Mouse (Mus musculus): ENCODE measurements around the gene Nfyc. TPM values are rescaled to one million over a fixed set of nuclear protein-coding genes. Genes with fewer than 3 reads are reported as not detected.
A peak's percentile ranks its signal among the peaks of the same experiment; 100 is the strongest.

Gene Nfyc
- 74.4 and 75.3 TPM in 2 replicates for polyA plus RNA-seq (2015; fragmentation: Nextera tagmentation; extraction: Ambion mirVana)

DNA sequence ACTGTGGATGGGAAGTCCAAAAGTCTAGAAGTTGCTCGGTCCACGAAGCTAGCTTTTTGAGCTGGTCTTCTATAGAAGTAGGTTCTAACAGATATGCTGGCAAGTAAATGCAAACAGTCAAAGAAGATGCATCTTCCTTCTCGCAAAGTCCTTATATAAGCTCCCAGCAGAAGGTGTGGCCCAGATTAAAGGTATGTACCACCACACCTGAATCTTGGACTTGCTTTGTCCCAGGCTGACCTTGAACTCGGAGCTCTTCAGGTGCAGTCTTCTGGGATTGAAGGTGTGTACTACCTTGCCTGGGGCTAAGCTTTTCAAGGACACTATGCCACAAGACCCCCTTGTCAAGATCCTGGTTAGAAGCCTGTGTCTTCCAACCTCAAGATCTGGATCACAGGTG lies at the start of gene Nfyc:
Nfyc (minus strand) TSS at position 101 of the 400 bp plus-strand sequence.
- H3K9ac ChIP-seq (ENCODE audit: low read depth, low read length): no peak within 1 kb of the TSS
- H3K4me2 ChIP-seq (ENCODE audit: low read length): no peak within 1 kb of the TSS
- H3K4me3 ChIP-seq (ENCODE audit: low read depth, low read length): no peak within 1 kb of the TSS
- H3K36me3 ChIP-seq (ENCODE audit: control insufficient read depth, insufficient read depth, low read length): no peaks in the 10 kb centered on the region
- no peak within 1 kb of the TSS for H3K27ac ChIP-seq (ENCODE audit: low read length)
- H3K9me3 ChIP-seq (replicated peaks; ENCODE audit: control insufficient read depth, low read length, poor library complexity, severe bottlenecking): no peaks in the 10 kb centered on the region
- ATAC-seq: no peak
- no peaks in the 10 kb centered on the region for H3K27me3 ChIP-seq (ENCODE audit: control insufficient read depth, insufficient read depth, low read depth, low read length)
- WGBS: 88% methylated on average over 4 of the region's 4 CpGs
- no peaks in the 10 kb centered on the region for H3K4me1 ChIP-seq (ENCODE audit: control insufficient read depth, insufficient read depth, low read length)

DNA sequence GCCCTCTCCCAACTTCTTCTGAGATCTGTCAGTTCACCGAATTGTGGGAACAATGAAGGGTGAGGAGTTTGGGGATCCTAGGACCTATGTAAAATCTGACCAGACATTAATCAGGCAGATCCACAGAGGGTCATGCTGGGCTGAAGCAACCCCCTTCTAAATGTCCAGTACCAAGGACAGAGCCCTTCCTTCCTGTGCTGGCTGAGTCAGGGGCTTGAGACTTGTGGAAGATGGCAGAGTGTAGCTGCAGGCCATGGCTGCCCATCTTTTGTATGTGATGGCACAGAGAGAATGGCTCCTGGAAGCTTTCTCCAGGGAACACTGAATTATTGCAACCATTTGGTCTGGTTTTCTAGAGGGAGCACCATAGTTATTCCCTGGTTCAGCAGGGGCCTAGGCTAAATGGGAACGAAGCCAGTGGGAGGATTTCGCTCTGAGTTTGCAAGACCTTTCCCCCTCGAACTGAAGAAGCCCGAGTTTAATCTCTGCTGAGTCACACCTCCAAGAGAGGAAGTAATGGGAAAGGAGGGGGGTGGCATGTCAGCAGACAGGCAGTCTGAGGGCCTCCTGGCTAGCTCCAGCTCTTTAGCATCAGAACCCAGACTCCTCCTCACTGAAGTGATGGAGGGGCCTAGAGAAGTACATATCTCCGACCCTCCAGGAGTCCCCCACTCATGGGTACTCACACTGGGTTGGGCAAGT lies 49.5 kb upstream of the Nfyc start:
- ATAC-seq: no peak
- Histone ChIP-seq H3K4me2 (ENCODE audit: low read length) (no peak overlapping the region), H3K9ac (ENCODE audit: low read depth, low read length) (no peak overlapping the region), H3K4me1 (ENCODE audit: control insufficient read depth, insufficient read depth, low read length) (peaks cover 15% of the 10 kb centered on the region), H3K27ac (ENCODE audit: low read length) (no peak overlapping the region), H3K4me3 (ENCODE audit: low read depth, low read length) (no peak overlapping the region), H3K9me3 (replicated peaks; ENCODE audit: control insufficient read depth, low read length, poor library complexity, severe bottlenecking) (no peaks in the 10 kb centered on the region), H3K36me3 (ENCODE audit: control insufficient read depth, insufficient read depth, low read length) (no peaks in the 10 kb centered on the region), H3K27me3 (ENCODE audit: control insufficient read depth, insufficient read depth, low read depth, low read length) (no peaks in the 10 kb centered on the region)
- WGBS: 48% methylated on average over 6 of the region's 6 CpGs

DNA sequence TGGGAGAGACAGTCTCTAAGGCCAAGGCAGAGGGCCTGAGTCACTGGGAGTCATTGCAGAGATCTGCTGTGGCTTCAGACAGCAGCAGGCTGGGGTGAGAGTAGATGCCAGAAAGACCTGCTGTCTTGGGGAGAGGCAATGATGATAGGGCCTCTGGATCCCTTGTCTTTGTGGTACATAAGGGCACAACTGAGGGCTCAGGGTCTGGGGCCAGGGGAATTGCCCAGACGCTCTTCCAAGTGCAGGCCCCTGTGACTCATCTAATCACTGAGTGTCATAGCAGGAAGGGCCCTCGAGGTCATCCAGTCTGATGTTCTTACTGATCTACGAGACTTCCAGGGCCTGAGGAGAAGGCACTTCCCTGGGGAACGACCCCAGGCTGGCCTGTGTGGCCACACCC lies 48.0 kb upstream of the Nfyc start:
- ATAC-seq: no peak
- Histone ChIP-seq H3K9ac (ENCODE audit: low read depth, low read length) (no peak overlapping the region), H3K27me3 (ENCODE audit: control insufficient read depth, insufficient read depth, low read depth, low read length) (no peaks in the 10 kb centered on the region), H3K4me2 (ENCODE audit: low read length) (no peak overlapping the region), H3K4me1 (ENCODE audit: control insufficient read depth, insufficient read depth, low read length) (peaks cover 13% of the 10 kb centered on the region), H3K36me3 (ENCODE audit: control insufficient read depth, insufficient read depth, low read length) (no peaks in the 10 kb centered on the region), H3K27ac (ENCODE audit: low read length) (no peak overlapping the region), H3K4me3 (ENCODE audit: low read depth, low read length) (no peak overlapping the region), H3K9me3 (replicated peaks; ENCODE audit: control insufficient read depth, low read length, poor library complexity, severe bottlenecking) (no peaks in the 10 kb centered on the region)
- 54% methylated on average over 4 of the region's 4 CpGs for WGBS

DNA sequence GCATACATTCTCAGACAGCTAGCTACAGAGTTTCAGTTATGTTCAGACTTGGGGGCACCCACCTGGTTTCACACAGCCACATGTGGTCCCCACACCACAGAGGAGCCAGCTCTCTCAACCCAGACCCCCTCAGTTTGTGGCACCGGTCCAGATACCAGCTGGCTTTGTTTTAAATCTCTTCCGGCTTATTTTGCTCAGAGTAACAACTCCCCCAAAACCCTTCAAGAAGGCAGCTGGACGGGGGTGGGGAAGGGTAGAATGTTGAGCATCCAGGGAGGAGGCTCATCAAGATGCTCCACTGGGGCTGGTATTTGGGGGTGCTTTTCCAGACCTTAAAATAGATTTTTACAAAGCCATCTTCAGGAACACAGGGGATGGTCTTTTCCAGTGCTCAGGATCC lies 47.4 kb upstream of the Nfyc start:
- no peaks in the 10 kb centered on the region for H3K36me3 ChIP-seq (ENCODE audit: control insufficient read depth, insufficient read depth, low read length)
- H3K27ac ChIP-seq (ENCODE audit: low read length): no peak overlapping the region
- H3K4me1 ChIP-seq (ENCODE audit: control insufficient read depth, insufficient read depth, low read length): peaks cover 13% of the 10 kb centered on the region
- no peak for ATAC-seq
- no peaks in the 10 kb centered on the region for H3K9me3 ChIP-seq (replicated peaks; ENCODE audit: control insufficient read depth, low read length, poor library complexity, severe bottlenecking)
- no peaks in the 10 kb centered on the region for H3K27me3 ChIP-seq (ENCODE audit: control insufficient read depth, insufficient read depth, low read depth, low read length)
- WGBS: 62% methylated on average over 3 of the region's 3 CpGs
- no peak overlapping the region for H3K4me3 ChIP-seq (ENCODE audit: low read depth, low read length)
- H3K4me2 ChIP-seq (ENCODE audit: low read length): no peak overlapping the region
- no peak overlapping the region for H3K9ac ChIP-seq (ENCODE audit: low read depth, low read length)

DNA sequence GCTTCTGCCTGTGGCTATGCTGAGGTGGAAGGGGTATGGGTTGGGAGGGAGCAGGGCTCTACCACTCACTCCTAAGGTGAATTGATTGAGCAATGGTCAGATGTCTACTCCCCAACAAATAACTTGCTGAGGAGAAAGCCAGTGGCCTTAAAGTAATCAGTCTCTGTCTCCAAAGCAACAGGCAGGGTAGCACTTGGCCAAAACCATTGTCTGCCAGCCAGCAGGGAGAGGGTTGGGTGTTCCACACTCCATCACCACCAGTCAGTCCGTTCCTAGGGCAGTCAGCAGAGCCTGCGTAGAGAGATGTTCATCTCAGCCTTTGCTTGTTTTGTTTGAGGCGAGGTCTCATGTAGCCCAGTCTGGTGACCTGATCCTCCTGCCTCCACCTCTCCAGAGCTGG lies 44.6 kb upstream of the Nfyc start:
- H3K36me3 ChIP-seq (ENCODE audit: control insufficient read depth, insufficient read depth, low read length): no peaks in the 10 kb centered on the region
- WGBS: 65% methylated on average over 3 of the region's 3 CpGs
- no peaks in the 10 kb centered on the region for H3K4me1 ChIP-seq (ENCODE audit: control insufficient read depth, insufficient read depth, low read length)
- H3K27ac ChIP-seq (ENCODE audit: low read length): no peak overlapping the region
- ATAC-seq: no peak
- no peak overlapping the region for H3K4me2 ChIP-seq (ENCODE audit: low read length)
- H3K9ac ChIP-seq (ENCODE audit: low read depth, low read length): no peak overlapping the region
- no peak overlapping the region for H3K4me3 ChIP-seq (ENCODE audit: low read depth, low read length)
- H3K9me3 ChIP-seq (replicated peaks; ENCODE audit: control insufficient read depth, low read length, poor library complexity, severe bottlenecking): no peaks in the 10 kb centered on the region
- no peaks in the 10 kb centered on the region for H3K27me3 ChIP-seq (ENCODE audit: control insufficient read depth, insufficient read depth, low read depth, low read length)

DNA sequence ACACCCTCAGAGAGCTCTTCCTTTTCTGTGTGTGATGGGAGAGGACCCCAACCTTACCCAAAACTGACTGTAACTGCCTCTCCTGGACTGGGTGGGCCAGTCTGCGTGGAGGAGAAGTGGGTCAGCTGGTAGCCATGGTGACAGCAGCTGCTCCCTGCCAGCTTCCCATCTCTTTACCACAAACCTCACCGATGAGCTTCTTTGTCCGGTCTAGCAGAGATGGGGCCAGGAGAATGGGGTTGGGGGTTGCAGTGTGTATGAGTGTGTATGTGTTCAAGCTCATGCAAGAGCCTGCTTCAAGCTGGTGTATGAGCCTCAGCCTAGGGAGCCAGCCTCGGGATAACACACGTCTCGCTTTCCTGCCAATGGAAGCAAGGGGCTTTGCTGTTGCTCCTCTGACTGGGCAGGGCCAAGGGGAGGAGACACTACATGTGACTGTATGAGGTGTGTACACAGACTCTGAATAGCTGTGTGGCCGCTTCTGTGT lies 38.9 kb upstream of the Nfyc start:
- H3K9ac ChIP-seq (ENCODE audit: low read depth, low read length): peak overlapping the region; percentile 37; the same call in 1 of the 2 replicates
- WGBS: 22% methylated on average over 7 of the region's 7 CpGs
- ATAC-seq: peak; percentile 80
- no peaks in the 10 kb centered on the region for H3K27me3 ChIP-seq (ENCODE audit: control insufficient read depth, insufficient read depth, low read depth, low read length)
- peak overlapping the region; percentile 65 for H3K27ac ChIP-seq (ENCODE audit: low read length)
- H3K4me1 ChIP-seq (ENCODE audit: control insufficient read depth, insufficient read depth, low read length): peaks cover 15% of the 10 kb centered on the region
- peak overlapping the region; percentile 22 for H3K4me2 ChIP-seq (ENCODE audit: low read length)
- no peaks in the 10 kb centered on the region for H3K36me3 ChIP-seq (ENCODE audit: control insufficient read depth, insufficient read depth, low read length)
- H3K9me3 ChIP-seq (replicated peaks; ENCODE audit: control insufficient read depth, low read length, poor library complexity, severe bottlenecking): no peaks in the 10 kb centered on the region
- H3K4me3 ChIP-seq (ENCODE audit: low read depth, low read length): no peak overlapping the region

DNA sequence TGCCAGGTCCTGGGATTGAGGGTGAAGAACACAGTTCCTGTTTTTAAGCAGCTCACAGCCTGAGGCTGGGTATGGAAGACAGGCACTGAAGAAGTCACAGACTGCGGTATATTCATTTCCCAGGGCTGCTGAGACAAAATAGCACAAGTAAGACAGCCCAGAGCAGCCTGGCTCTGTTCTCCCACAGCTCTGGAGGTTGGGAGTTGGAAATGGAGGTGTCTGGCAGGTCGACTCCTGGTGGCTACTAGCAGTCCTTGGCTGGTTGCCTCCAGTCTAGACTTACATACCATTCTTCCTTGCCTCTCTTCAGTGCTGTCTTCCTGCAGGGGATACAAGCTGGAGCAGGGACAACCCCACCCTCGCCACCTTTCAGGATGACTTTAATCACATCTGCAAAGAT lies 37.6 kb upstream of the Nfyc start:
- Histone ChIP-seq H3K27me3 (ENCODE audit: control insufficient read depth, insufficient read depth, low read depth, low read length) (no peaks in the 10 kb centered on the region), H3K9ac (ENCODE audit: low read depth, low read length) (no peak overlapping the region), H3K9me3 (replicated peaks; ENCODE audit: control insufficient read depth, low read length, poor library complexity, severe bottlenecking) (no peaks in the 10 kb centered on the region), H3K4me1 (ENCODE audit: control insufficient read depth, insufficient read depth, low read length) (peaks cover 15% of the 10 kb centered on the region), H3K4me2 (ENCODE audit: low read length) (no peak overlapping the region), H3K4me3 (ENCODE audit: low read depth, low read length) (no peak overlapping the region), H3K27ac (ENCODE audit: low read length) (no peak overlapping the region), H3K36me3 (ENCODE audit: control insufficient read depth, insufficient read depth, low read length) (no peaks in the 10 kb centered on the region)
- WGBS: 84% methylated on average over 3 of the region's 3 CpGs
- no peak for ATAC-seq

DNA sequence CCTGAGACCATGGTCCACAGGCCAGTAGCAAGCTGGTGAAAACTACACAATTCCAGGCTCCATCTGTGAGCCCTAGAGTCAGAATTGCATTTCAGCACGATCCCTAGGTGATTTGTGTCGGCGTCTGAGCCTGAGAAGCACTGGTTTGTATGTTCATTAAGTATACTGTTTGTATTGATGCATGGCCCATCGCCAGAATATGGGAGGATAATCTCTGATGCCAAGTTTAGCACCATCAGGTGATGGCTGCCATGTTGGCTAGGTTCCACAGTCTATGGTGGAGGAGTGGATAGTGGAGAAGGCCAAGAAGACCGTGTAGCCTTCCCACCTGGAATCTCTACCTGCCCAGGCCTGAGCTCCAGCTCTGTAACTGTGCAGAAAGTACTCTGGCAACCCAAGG lies 36.9 kb upstream of the Nfyc start:
- Histone ChIP-seq H3K9ac (ENCODE audit: low read depth, low read length) (no peak overlapping the region), H3K27ac (ENCODE audit: low read length) (no peak overlapping the region), H3K4me3 (ENCODE audit: low read depth, low read length) (no peak overlapping the region), H3K4me1 (ENCODE audit: control insufficient read depth, insufficient read depth, low read length) (peaks cover 15% of the 10 kb centered on the region), H3K36me3 (ENCODE audit: control insufficient read depth, insufficient read depth, low read length) (no peaks in the 10 kb centered on the region), H3K27me3 (ENCODE audit: control insufficient read depth, insufficient read depth, low read depth, low read length) (no peaks in the 10 kb centered on the region), H3K9me3 (replicated peaks; ENCODE audit: control insufficient read depth, low read length, poor library complexity, severe bottlenecking) (no peaks in the 10 kb centered on the region), H3K4me2 (ENCODE audit: low read length) (no peak overlapping the region)
- WGBS: 80% methylated on average over 5 of the region's 5 CpGs
- ATAC-seq: no peak

DNA sequence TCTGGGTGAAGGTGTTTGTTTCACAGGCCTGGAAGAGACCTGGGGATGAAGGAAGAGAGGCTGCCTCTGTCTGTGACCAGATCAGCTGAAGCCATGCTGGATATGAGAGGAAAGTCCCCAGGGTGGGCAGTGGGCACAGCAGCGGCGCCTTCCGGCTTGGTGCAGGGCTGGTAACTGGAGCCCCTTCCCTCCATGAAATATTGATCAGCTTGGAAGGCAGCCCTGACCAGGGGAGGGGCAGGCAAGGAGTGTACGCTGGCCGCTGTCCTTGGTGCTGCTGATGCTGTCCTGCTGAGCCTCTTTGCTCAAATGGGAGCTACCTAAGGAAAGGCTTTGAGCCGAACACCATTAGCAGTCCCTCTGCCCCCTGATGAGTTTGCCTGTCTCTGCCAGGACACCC lies 34.8 kb upstream of the Nfyc start:
- peak overlapping the region; percentile 43; the same call in 1 of the 2 replicates for H3K9ac ChIP-seq (ENCODE audit: low read depth, low read length)
- no peaks in the 10 kb centered on the region for H3K27me3 ChIP-seq (ENCODE audit: control insufficient read depth, insufficient read depth, low read depth, low read length)
- ATAC-seq: no peak
- peaks cover 15% of the 10 kb centered on the region for H3K4me1 ChIP-seq (ENCODE audit: control insufficient read depth, insufficient read depth, low read length)
- no peaks in the 10 kb centered on the region for H3K36me3 ChIP-seq (ENCODE audit: control insufficient read depth, insufficient read depth, low read length)
- H3K27ac ChIP-seq (ENCODE audit: low read length): no peak overlapping the region
- no peak overlapping the region for H3K4me2 ChIP-seq (ENCODE audit: low read length)
- no peak overlapping the region for H3K4me3 ChIP-seq (ENCODE audit: low read depth, low read length)
- WGBS: 8% methylated on average over 6 of the region's 6 CpGs
- no peaks in the 10 kb centered on the region for H3K9me3 ChIP-seq (replicated peaks; ENCODE audit: control insufficient read depth, low read length, poor library complexity, severe bottlenecking)

Data from midbrain, embryonic 16.5 days (tissue).